Mouse (Mus musculus): ENCODE data around the gene Nr5a2. TPM values are rescaled to one million over a fixed set of nuclear protein-coding genes. Genes with fewer than 3 reads are reported as not detected.

Nr5a2 gene
- 0.77 and 1.1 TPM in 2 replicates for polyA plus RNA-seq (2015; fragmentation: Nextera tagmentation; extraction: Ambion mirVana)

DNA sequence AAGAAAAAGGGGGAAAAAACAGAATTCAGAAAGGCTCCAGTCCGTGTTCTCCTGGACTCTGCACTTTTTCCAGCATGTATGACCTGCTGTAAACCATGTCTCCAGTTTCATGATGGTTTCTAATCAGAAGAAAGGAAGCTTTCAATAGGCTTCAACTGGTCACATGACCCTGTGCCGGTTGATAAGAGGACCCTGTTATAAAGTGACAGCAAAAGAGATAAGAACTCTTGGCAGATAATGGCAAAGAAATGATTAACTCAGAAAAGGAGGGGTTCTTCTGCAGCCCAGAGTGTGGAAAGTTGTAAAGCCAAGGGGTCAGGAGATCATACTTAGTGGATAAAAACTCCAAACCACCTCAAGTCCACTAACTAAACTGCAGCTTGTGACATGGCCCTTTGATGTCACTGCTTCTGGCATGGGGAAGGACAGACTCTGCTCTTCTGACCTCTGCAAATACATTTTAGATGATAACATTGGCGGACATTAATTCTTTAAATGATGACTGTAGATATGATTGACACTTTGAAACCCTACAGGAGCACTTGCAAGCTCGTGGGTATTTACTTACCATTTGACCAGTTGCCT, at the start of gene Nr5a2:
Nr5a2 (minus strand) TSS at position 21 of the 585 bp plus-strand sequence.

